Mouse (Mus musculus) gastrocnemius, postnatal 14 days (tissue): Measurements from ENCODE around the gene Sytl1. TPM values are rescaled to one million over a fixed set of nuclear protein-coding genes. Genes with fewer than 3 reads are reported as not detected.
A peak's percentile ranks its signal among the peaks of the same experiment; 100 is the strongest.

ENCODE experiments used
- DNase-seq: peaks from one replicate; pipeline ENCODE4 v3.0.0; 2021; ENCODE audit warnings: mixed read lengths
- intact Hi-C: fragments of 180-260 bp; cut with DNase I; formaldehyde crosslinking; loops from one replicate; pipeline ENCODE4 v1.15.1; 2025; ENCODE audit warnings: low total_unique reads
- total RNA-seq, 2 experiments: library from RNA; stranded (reverse); gene quantifications; 2 replicates each; pipeline ENCODE4 v1.2.3; 2021

Gene Sytl1
- total RNA-seq, 2 experiments from 2014 or later = 0.49 to 0.62 TPM

DNA sequence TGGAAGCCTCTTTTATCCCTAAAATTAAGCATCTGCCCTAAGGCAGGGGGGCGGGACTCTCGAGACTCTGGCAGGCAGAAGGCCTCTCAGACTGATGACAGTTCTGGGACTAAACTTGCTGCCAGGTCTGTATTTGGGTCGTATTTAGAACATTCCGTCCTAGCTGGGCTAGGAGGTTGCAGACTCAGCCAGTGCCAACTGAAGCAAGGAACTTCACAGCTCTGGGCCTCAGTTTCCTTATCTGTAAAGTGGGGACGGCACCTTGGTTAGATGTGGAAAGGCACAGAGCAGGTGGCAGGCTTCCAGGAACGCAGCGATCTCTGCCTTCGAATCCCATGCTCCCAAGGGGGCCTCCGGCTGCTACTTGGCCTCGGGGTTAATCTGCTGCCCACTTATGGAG is 36.8 kb downstream of the Sytl1 start:
- DNase-seq = peak; percentile 44
- intact Hi-C loops = loop anchor here (10.0 kb wide), 1 partner anchor 199 kb away; no protein-coding TSS in a partner anchor

GRCm38 (mm10) chr4:133223875-133224274 is 39.0 kb downstream of the Sytl1 start:
- DNase-seq = no peak
- intact Hi-C loops = loop anchor here (10.0 kb wide), 1 partner anchor 201 kb away; no protein-coding TSS in a partner anchor

- intact Hi-C loops = loop anchor here (10.0 kb wide), 1 partner anchor 203 kb away; no protein-coding TSS in a partner anchor
- DNase-seq = no peak
Measured at GRCm38 (mm10) chr4:133221701-133222100, 41.2 kb downstream of the Sytl1 start.

DNA sequence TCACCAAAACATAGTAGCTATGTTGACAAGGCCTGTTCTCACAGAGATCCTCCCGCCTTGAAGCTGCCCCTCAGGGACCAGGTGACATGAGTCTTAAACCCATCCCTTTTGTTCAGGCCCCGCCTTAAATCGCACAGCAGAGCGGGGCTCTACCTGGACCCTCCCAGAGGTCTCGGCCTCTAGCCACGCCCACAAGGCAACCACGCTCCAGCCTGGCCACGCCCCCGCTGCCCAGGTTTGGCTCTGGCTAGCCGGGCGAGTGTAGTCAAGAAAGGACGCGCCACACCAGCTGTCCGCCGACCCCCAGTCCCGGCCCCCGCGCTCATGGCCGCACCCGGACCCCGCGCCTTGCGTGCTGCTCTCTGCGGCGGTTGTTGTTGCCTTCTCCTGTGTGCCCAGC is 42.3 kb downstream of the Sytl1 start:
- no peak for DNase-seq
- intact Hi-C loops = loop anchor here (10.0 kb wide), 1 partner anchor 204 kb away; no protein-coding TSS in a partner anchor

DNA sequence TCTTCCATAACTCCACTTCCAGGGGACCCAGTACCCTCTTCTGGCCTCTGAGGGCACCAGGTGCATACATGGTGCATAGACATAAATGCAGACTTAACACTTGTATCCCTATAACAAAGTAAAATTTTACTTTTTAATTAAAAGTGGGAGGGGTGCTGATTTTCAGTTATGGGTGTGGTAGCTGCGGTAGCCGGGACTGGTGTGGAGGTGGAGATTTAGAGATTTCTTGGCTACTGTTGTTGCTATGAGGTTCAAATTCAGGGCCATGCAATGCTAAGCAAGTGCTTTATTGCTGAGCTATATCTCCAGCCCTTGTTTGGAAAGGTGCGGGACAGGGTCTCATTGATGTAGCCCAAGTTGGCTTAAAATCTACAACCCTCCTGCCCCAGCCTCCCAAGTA is 44.2 kb downstream of the Sytl1 start:
- intact Hi-C loops = loop anchor here (5.0 kb wide), 1 partner anchor 79 kb away; no protein-coding TSS in a partner anchor
- DNase-seq = no peak

DNA sequence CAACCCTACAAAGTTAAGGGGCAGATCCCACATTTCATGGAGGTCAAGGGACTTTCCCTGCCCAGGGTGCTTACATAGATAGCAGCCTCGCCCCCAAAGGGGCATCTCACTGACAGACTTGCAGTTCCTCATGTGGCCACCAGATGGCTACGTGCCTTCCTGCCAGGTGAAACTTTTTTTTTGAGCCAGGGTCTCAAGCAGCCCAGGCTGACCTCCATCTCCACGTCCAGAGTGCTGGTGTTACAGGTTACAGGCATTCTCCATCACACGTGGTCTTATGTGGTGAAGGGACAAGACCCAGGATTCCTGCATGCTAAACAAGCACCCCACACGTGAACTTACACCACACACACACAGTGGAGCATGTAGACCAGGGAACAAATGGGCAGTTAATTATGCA is 45.3 kb downstream of the Sytl1 start:
- DNase-seq = no peak
- intact Hi-C loops = loop anchor here (5.0 kb wide), 1 partner anchor 80 kb away; no protein-coding TSS in a partner anchor

GRCm38 (mm10) chr4:133213661-133214060 is 49.3 kb downstream of the Sytl1 start:
- DNase-seq = no peak
- intact Hi-C loops = no loop called here

DNA sequence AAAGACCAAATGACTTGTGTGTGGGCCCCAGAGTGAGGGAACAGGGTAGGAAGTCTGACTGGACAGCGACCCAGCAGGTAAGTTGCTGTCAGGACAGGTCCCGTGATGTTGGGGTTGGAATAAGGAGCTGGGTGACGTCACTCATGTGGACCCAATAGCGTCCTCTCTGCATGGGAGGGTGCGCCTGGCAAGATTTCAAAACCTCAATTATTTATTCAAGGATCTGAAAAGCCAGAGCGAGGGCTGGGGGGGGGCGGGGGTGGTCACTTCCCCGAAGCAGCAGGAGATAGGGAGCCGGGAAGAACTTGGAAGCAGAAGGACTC is 49.7 kb downstream of the Sytl1 start:
- intact Hi-C loops = no loop called here
- DNase-seq = no peak

- intact Hi-C loops = no loop called here
- peak; percentile 82 for DNase-seq
Measured at GRCm38 (mm10) chr4:133212562-133213267, 50.2 kb downstream of the Sytl1 start.

DNA sequence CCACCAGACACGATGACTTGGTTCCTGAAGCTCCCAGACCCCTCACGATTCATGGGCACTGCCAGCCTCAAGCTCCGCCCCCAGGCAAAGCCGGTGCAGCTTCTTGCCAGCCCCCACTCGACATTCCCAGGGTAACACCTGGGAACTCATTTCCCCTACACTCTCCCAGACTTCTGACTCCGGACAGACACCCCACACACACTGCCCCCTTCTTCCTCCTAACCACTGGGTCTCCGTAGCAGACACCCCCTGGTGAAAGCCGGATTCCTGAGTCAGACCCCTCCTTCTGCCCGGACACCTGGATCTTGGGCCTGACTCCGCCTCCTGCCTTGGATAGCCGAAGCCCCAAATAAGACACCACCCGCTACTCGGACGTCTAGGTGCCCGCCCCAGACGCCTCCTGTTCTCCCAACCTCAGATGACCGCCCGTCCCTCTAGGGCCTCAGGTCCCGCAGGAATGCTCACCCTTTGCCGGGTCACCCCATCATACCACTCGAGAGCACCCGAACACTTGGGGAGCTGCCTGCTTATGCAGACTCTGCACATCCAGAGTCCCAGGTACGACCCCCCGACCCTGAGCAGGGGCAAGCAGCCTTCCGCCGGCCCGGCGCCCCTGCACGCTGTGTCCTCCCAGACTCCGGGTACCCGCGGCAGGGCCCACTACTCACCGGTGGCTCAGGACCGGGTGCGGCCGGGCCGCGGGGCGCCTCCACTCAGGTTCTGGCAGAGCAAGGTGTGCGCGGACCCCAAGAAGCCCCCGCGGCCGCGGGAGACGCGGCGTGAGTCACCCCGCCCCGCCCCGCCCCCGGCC is 51.0 kb downstream of the Sytl1 start, which contains the start of the genes Cd164l2 and Gpr3:
Cd164l2 (plus strand) TSS at position 381 of the 811 bp plus-strand sequence.
Gpr3 (minus strand) TSS at position 786 of the 811 bp plus-strand sequence.
- intact Hi-C loops = no loop called here
- no peak for DNase-seq

- no peak for DNase-seq
- intact Hi-C loops = no loop called here
Measured at GRCm38 (mm10) chr4:133210788-133211390, 52.0 kb downstream of the Sytl1 start.

GRCm38 (mm10) chr4:133210023-133210787 is 52.7 kb downstream of the Sytl1 start:
- DNase-seq = no peak
- intact Hi-C loops = no loop called here

- DNase-seq = no peak
- intact Hi-C loops = no loop called here
Measured at GRCm38 (mm10) chr4:133209366-133209765, 53.5 kb downstream of the Sytl1 start.

DNA sequence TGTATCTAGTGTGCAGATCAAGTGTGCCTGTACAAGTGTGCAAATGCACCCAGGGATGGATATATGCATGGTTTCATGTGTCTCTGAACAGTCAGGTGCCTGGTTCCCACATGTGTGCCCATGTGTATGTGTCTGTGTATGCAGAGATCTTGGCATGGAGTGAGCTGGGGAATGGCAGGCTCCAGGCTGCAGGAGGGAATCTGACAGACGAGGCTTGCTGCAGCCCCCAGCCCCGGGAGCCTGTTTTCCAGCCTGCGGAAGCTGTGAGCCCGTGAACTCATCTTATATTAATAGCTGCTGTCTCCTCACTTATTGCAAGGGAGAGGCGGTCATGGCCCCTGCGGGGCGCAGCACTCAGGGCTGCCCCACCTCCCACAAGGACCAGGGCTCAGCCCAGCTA is 58.5 kb downstream of the Sytl1 start:
- no peak for DNase-seq
- intact Hi-C loops = loop anchor here (5.0 kb wide), 1 partner anchor 192 kb away; the partner anchor contains the start of gene Ahdc1

DNA sequence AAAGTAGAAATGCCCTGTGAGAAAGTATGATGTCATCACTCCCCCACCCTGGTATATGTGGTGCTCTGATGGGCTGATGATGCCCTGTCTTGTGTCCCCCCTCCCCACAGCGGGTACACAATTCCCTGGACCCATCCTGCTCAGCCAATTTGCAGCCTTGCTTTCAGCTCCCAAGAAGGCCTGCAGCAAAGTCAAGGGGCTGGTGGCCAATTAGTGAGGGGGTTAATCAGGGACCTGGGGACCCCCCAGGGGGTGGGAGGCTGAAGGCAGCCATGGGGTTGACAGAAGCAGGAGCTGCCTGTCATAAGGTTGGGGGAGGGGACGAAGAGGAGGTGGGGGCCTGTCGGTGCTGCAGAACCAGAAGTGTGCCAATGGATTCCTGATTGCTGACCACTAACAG is 59.3 kb downstream of the Sytl1 start:
- intact Hi-C loops = loop anchor here (5.0 kb wide), 1 partner anchor 191 kb away; the partner anchor contains the start of gene Ahdc1
- DNase-seq = no peak
